Mouse (Mus musculus): ENCODE measurements at regions not wholly inside any gene's neighbourhood (a gene's known extent, or its start where the extent isn't known, plus 50 kb on each side); places are given as distances from the start of the nearest gene placed in this dataset.
A peak's percentile ranks its signal among the peaks of the same experiment; 100 is the strongest.

DNA sequence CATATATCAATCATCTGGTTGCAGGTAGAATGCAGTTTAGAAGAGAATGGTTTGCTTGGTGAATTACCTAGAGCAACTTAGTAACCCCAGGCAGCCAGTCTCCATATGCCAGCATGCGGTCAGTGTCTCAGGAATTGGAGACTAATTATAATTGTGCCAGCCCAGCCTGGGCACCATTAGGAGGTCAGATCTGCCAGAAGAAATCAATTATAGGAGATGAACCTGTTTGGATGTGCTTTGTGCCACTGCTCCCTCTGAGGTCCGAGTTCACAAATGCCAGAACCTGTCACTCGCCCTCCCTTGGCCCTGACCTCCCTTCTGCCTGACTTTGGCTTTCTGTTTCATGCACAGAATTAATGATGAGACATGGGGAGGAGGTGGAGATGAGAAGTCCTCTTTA is 323.1 kb downstream of the En1 start:
- Histone ChIP-seq H3K27me3 (no peaks in the 10 kb centered on the region), H3K9me3 (no peaks in the 10 kb centered on the region), H3K27ac (no peak overlapping the region), H3K4me1 (no peaks in the 10 kb centered on the region), H3K4me3 (no peak overlapping the region), H3K4me2 (no peak overlapping the region), H3K9ac (no peak overlapping the region), H3K36me3 (no peaks in the 10 kb centered on the region)
- ATAC-seq (ENCODE audit: insufficient number of reproducible peaks, low FRiP score, low TSS enrichment, low read depth), result no peak
- 78% methylated on average over 3 of the region's 3 CpGs for WGBS

DNA sequence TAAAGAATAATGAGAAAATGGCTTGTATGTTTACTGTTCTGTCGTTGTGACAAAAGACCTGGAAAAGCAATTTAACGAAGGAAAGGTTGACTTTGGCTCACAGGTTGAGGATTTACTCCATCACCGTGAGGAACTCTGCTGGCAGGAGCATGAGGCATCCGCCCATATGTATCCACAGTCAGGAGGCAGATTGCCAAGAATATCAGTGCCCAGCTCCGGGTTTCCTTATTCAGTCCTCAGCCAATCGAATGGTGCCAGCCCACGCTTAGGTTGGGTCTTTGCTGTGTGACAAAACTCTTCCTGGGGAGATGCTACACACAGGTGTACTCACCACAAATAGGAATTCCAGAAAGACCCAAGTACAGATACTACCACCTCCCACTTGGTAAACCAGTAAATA is 327.9 kb downstream of the En1 start:
- Histone ChIP-seq H3K9ac (no peak overlapping the region), H3K36me3 (no peaks in the 10 kb centered on the region), H3K4me1 (no peaks in the 10 kb centered on the region), H3K9me3 (no peaks in the 10 kb centered on the region), H3K27ac (no peak overlapping the region), H3K27me3 (no peaks in the 10 kb centered on the region), H3K4me2 (no peak overlapping the region), H3K4me3 (no peak overlapping the region)
- 74% methylated on average over 7 of the region's 7 CpGs for WGBS
- ATAC-seq (ENCODE audit: insufficient number of reproducible peaks, low FRiP score, low TSS enrichment, low read depth), result no peak

DNA sequence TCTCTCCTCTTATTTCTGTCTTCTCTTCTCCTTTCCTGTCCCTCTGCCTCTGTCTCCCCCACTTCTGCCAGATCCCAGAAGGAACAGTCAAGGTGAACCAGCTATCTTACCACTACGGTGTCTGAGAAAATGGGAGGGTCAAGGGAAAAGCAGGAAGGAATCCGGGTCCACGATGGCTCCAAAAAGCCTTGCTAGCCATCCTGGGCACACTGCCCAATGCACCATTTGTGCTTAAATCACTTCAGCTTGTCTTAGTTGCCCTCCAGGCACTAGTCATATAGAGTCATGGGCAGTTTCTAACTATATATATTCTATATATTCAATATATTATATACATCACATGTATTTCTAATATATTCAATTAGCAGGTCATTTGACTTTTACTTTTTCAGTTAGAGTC is 333.1 kb downstream of the En1 start:
- Histone ChIP-seq H3K4me1 (no peaks in the 10 kb centered on the region), H3K4me3 (no peak overlapping the region), H3K4me2 (no peak overlapping the region), H3K27ac (no peak overlapping the region), H3K9me3 (no peaks in the 10 kb centered on the region), H3K27me3 (no peaks in the 10 kb centered on the region), H3K9ac (no peak overlapping the region), H3K36me3 (no peaks in the 10 kb centered on the region)
- no peak for ATAC-seq (ENCODE audit: insufficient number of reproducible peaks, low FRiP score, low TSS enrichment, low read depth)
- WGBS, result 82% methylated on average over 3 of the region's 3 CpGs

DNA sequence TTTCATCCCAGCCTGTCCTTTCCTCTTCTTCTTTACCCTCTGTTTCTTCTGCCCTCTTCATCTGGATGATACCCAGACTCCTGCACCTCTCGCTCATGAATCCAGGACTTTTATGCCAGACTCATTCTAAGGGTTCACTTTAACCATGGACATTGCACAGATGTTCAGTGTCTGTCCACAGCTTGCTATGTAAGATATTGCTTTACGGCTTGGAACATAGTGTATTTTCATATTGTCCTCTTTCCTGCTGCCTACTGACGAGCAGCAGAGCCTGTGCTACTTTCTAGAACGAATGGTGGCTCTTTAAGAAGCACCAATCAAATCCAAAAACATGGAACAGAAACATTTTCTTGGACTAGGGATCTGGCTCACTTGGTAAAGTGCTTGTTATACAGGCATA is 341.5 kb downstream of the En1 start:
- 70% methylated on average over 4 of the region's 4 CpGs for WGBS
- no peak for ATAC-seq (ENCODE audit: insufficient number of reproducible peaks, low FRiP score, low TSS enrichment, low read depth)

DNA sequence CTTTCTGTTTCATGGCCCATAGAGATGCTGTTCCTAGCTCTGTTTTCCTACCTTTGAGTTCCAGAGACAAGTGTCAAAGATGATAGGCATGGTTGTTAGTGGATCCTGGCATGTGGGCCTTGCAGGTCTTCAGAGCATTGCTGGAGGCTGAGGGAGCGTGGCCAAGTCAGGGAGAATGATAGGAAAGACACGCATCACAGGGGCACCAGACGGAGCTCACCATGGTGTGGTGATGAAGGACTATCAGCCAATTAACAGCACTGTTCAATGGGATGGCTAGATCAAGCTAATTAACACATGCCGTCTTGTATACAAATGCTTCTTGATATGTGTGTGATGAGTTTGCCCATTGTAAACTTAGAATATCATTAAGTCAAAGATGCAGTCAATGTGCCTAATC is 344.1 kb downstream of the En1 start:
- ATAC-seq (ENCODE audit: insufficient number of reproducible peaks, low FRiP score, low TSS enrichment, low read depth), result no peak
- 76% methylated on average over 4 of the region's 4 CpGs for WGBS
- H3K27me3 ChIP-seq, result no peaks in the 10 kb centered on the region
- H3K9me3 ChIP-seq, result no peaks in the 10 kb centered on the region
- no peak overlapping the region for H3K4me2 ChIP-seq
- no peak overlapping the region for H3K4me3 ChIP-seq
- H3K4me1 ChIP-seq, result no peaks in the 10 kb centered on the region
- no peak overlapping the region for H3K27ac ChIP-seq
- no peaks in the 10 kb centered on the region for H3K36me3 ChIP-seq
- no peak overlapping the region for H3K9ac ChIP-seq

More for the DNA sequence above, 341.5 kb downstream of the En1 start:
- Histone ChIP-seq H3K9ac (no peak overlapping the region), H3K4me3 (no peak overlapping the region), H3K4me1 (no peaks in the 10 kb centered on the region), H3K27me3 (no peaks in the 10 kb centered on the region), H3K36me3 (no peaks in the 10 kb centered on the region), H3K4me2 (no peak overlapping the region), H3K9me3 (no peaks in the 10 kb centered on the region), H3K27ac (no peak overlapping the region)

DNA sequence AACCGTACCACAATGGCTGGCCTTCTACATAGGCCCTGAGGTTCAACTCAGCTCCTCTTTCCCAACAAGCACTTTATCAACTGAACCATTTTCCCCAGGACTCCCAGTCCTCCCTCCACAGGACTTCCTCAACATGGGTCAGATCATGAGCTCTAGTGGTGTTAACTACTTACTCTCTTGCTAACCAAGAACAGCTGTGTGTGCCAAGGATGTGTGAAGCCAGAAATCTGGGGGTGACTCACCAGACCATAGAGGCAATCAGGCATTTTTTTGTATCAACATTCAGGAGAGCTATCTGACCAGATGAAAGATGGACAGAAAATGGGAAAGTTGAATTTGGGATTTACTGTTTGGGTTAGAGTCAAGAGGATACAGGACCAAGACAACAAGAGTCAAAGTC is 359.0 kb downstream of the En1 start:
- no peak overlapping the region for H3K4me2 ChIP-seq
- H3K9me3 ChIP-seq, result no peaks in the 10 kb centered on the region
- no peak for ATAC-seq (ENCODE audit: insufficient number of reproducible peaks, low FRiP score, low TSS enrichment, low read depth)
- 64% methylated on average over 1 of the region's 1 CpGs for WGBS
- H3K27ac ChIP-seq, result no peak overlapping the region
- H3K4me3 ChIP-seq, result no peak overlapping the region
- H3K36me3 ChIP-seq, result no peaks in the 10 kb centered on the region
- H3K9ac ChIP-seq, result no peak overlapping the region
- 0 out of 2 replicates have a peak, but pooled peaks cover 9% of the 10 kb centered on the region for H3K27me3 ChIP-seq
- no peaks in the 10 kb centered on the region for H3K4me1 ChIP-seq

DNA sequence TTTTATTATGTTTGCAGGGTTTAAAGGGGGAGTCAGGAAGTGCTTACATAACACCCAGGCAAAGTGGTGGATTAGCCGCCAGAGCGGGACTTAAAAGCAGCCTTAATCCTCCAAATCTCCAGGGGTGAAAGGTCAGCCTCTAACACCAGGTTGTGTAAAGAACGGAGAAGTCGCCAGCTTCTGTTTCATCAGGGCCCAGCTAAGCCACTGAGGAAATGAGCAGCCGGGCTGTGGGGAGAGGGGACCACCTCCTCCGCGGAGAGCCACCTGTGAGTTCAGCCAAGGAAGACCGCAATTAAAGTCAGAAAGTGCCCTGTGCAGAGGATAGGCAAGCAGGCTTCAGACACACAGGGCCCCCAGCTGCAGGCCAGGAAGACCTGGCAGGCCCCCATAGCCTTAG is 359.8 kb downstream of the En1 start:
- ATAC-seq (ENCODE audit: insufficient number of reproducible peaks, low FRiP score, low TSS enrichment, low read depth), result no peak
- no peak overlapping the region for H3K4me3 ChIP-seq
- no peak overlapping the region for H3K4me2 ChIP-seq
- H3K9me3 ChIP-seq, result no peaks in the 10 kb centered on the region
- no peaks in the 10 kb centered on the region for H3K4me1 ChIP-seq
- H3K27ac ChIP-seq, result no peak overlapping the region
- no peaks in the 10 kb centered on the region for H3K36me3 ChIP-seq
- WGBS, result 20% methylated on average over 8 of the region's 8 CpGs
- H3K27me3 ChIP-seq, result 0 out of 2 replicates have a peak, but pooled peaks cover 9% of the 10 kb centered on the region
- H3K9ac ChIP-seq, result no peak overlapping the region

DNA sequence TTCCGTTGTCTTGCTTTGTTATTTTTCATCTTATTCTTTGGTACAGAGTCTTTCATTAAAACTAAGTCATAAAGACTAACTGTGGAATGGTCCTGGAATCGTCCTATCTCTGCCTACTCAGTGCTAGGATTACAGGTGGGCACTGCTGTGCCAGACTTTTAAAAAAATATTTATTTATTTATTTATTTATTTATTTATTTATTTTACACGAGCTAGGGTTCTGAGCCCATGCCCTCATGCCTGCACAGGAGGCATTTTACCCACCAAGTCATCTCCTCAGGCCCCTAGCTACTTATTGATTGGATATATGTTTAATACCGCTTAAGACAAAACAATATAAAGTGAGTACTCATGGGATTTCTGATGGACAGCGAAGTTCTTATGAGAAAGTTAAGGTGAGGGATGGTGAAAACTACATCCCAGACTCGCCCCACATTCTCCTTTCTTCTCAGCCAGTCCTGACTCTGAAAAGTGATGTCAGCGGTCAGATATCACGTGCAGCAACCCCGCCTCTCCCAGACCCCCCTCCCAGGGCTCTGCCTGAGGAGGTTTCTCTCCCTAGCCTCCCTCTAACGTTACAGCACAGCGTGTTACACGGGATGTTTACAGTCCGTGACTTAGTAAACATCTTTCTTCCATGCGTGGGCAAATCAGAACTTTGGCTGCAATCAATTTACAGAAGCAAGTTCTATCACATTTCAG is 361.4 kb downstream of the En1 start:
- no peaks in the 10 kb centered on the region for H3K36me3 ChIP-seq
- H3K9me3 ChIP-seq, result no peaks in the 10 kb centered on the region
- no peaks in the 10 kb centered on the region for H3K4me1 ChIP-seq
- H3K27me3 ChIP-seq, result peaks cover 9% of the 10 kb centered on the region; the same call in 1 of the 2 replicates
- no peak for ATAC-seq (ENCODE audit: insufficient number of reproducible peaks, low FRiP score, low TSS enrichment, low read depth)
- peak overlapping the region; percentile 37 for H3K4me2 ChIP-seq
- H3K27ac ChIP-seq, result no peak overlapping the region
- WGBS, result 28% methylated on average over 14 of the region's 14 CpGs
- peak overlapping the region; percentile 23 for H3K4me3 ChIP-seq
- H3K9ac ChIP-seq, result no peak overlapping the region

DNA sequence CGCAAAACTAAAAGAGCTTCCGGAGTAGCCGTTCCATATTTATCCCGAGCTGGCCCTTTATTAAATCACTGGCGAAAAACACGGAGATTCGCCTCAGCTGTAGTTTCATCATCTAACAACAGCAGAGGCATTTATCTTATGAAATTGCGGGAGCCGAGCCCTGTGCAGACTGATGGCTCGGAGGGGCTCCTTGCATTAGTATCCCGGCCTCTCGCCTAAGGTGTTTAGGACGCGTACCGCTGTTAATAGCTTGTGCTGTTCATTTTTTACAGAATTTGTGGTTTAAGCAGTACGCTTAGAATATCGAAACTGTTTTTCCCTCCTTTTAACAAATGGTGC is 361.9 kb downstream of the En1 start:
- H3K4me1 ChIP-seq, result no peaks in the 10 kb centered on the region
- H3K4me2 ChIP-seq, result peak overlapping the region; percentile 37
- no peak overlapping the region for H3K27ac ChIP-seq
- H3K4me3 ChIP-seq, result peak overlapping the region; percentile 23
- WGBS, result 33% methylated on average over 17 of the region's 17 CpGs
- H3K27me3 ChIP-seq, result peaks cover 14% of the 10 kb centered on the region; the same call in 1 of the 2 replicates
- H3K9me3 ChIP-seq, result no peaks in the 10 kb centered on the region
- no peaks in the 10 kb centered on the region for H3K36me3 ChIP-seq
- no peak for ATAC-seq (ENCODE audit: insufficient number of reproducible peaks, low FRiP score, low TSS enrichment, low read depth)
- H3K9ac ChIP-seq, result no peak overlapping the region

DNA sequence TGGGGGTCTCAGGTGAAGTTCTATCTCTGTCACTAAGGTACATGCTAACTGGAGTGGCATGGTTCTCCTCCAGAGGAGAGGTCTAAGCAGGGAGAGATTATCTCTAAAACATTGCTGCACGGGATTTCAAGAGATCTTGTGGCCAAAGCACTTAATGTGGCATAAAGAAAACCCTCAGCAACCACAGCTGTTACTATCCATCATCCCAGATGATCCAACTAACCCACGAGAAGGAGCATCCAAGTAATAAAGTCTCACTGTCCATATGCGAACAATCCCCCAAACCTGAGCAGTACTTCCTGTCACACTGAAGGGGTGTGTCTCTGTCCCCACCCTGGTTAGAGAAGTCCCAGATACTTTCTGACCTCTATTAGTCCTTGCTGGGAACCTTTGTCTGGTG is 363.9 kb downstream of the En1 start:
- 67% methylated on average over 3 of the region's 3 CpGs for WGBS
- H3K4me2 ChIP-seq, result no peak overlapping the region

DNA sequence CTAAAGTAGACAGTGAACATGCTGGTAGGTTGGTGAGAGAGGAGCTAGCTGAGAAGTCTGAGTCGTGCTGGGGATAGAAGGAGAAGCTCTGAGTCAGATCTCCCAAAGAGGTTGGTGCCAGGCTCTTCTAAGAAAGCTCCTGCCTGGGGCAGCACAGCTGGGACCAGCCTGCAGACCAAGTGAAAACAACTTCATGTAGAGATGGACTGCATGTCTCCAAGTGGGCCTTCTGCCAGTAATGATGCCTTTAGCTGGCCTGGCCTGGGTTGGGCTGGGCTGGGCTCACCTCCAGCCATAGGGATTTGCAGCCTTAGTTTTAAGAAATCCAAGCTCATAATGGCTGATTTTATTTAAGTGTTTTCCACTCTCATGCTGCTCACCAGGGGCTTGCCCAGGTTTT is 357.7 kb downstream of the Insig2 start:
- no peak overlapping the region for H3K27ac ChIP-seq
- H3K36me3 ChIP-seq, result no peaks in the 10 kb centered on the region
- H3K9ac ChIP-seq, result no peak overlapping the region
- no peak overlapping the region for H3K4me2 ChIP-seq
- H3K27me3 ChIP-seq, result no peaks in the 10 kb centered on the region
- 0 out of 2 replicates have a peak, but pooled peaks have one; percentile 55 for ATAC-seq (ENCODE audit: insufficient number of reproducible peaks, low FRiP score, low TSS enrichment, low read depth)
- peaks cover 9% of the 10 kb centered on the region for H3K4me1 ChIP-seq
- no peaks in the 10 kb centered on the region for H3K9me3 ChIP-seq
- H3K4me3 ChIP-seq, result no peak overlapping the region
- 53% methylated on average over 1 of the region's 1 CpGs for WGBS

More for the DNA sequence above, 363.9 kb downstream of the En1 start:
- H3K9ac ChIP-seq, result no peak overlapping the region
- H3K27me3 ChIP-seq, result peaks cover 15% of the 10 kb centered on the region; the same call in 1 of the 2 replicates
- H3K36me3 ChIP-seq, result no peaks in the 10 kb centered on the region
- H3K27ac ChIP-seq, result no peak overlapping the region
- no peak for ATAC-seq (ENCODE audit: insufficient number of reproducible peaks, low FRiP score, low TSS enrichment, low read depth)
- H3K4me1 ChIP-seq, result no peaks in the 10 kb centered on the region
- H3K9me3 ChIP-seq, result no peaks in the 10 kb centered on the region
- no peak overlapping the region for H3K4me3 ChIP-seq

DNA sequence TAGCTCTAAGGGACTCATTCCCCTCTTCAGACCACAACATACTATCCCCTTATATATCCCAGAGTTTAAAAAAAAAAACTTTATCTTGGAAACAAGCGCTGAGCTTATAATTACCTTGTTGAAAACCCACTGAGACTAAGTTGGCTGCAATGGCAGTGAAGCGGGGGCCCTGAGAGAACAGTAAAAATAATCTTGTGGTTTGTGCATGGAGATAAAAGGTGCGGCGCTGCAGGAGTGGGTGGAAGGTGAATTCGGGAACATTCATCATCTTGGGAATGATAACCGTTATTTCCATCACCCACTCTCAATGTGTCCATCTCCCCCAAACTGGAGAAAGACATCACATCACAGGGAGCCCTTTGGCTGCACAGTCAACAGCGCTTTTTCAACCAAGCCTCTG is 327.9 kb downstream of the Insig2 start:
- no peak for ATAC-seq (ENCODE audit: insufficient number of reproducible peaks, low FRiP score, low TSS enrichment, low read depth)
- Histone ChIP-seq H3K4me1 (peaks cover 6% of the 10 kb centered on the region; the same call in 1 of the 2 replicates), H3K4me2 (no peak overlapping the region), H3K9me3 (no peaks in the 10 kb centered on the region), H3K27ac (no peak overlapping the region), H3K27me3 (no peaks in the 10 kb centered on the region), H3K9ac (no peak overlapping the region), H3K36me3 (no peaks in the 10 kb centered on the region), H3K4me3 (no peak overlapping the region)
- WGBS, result 76% methylated on average over 7 of the region's 7 CpGs

DNA sequence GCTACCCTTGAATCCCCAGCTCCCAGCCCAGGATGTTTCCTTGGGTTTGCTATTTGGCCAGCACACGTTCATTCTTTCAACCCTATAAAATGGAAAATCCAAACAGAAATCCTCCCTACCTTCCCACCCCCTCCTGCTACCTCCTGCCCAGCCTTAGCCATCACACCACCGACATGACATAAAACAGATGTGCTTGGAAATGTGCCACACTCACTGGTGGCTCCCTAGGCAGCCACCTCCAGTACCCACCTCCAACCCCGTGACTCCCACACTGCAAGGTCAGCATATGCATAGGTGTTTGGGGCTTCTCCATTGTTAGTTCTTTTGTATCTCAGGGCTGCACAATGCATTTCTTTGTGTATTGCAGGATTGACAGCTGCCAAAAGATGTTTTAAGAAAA is 327.2 kb downstream of the Insig2 start:
- Histone ChIP-seq H3K4me2 (no peak overlapping the region), H3K36me3 (no peaks in the 10 kb centered on the region), H3K27me3 (no peaks in the 10 kb centered on the region), H3K9ac (no peak overlapping the region), H3K4me1 (peaks cover 6% of the 10 kb centered on the region; the same call in 1 of the 2 replicates), H3K9me3 (no peaks in the 10 kb centered on the region), H3K27ac (no peak overlapping the region), H3K4me3 (no peak overlapping the region)
- ATAC-seq (ENCODE audit: insufficient number of reproducible peaks, low FRiP score, low TSS enrichment, low read depth), result no peak
- WGBS, result 10% methylated on average over 3 of the region's 3 CpGs
